Mouse (Mus musculus): ENCODE results near the gene Nrp2. TPM values are rescaled to one million over a fixed set of nuclear protein-coding genes. Genes with fewer than 3 reads are reported as not detected.

Nrp2 gene
- polyA plus RNA-seq, 1 experiment from 2014 or later = 23.7 TPM

DNA sequence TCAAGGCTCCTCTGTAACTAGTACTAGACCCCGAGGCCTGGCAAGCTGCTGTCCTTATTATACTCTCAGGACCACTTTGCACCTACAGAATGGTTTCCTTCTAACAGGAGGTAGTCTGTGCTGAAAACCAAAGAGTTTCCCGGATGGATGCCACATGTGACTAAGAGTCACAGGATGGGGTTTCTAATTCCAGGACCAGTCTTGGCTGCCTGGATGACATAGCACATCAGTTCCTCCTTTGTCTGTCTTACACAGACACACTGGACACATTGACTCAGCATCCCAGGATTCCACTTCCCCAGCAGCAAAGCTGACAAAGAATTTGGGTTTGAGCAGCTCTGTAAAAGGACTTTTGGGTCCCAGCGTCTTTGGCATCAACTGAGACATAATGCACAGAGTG, 17.1 kb downstream of the Nrp2 start:
- Histone ChIP-seq H3K4me1 (ENCODE audit: control insufficient read depth, insufficient read depth, low read length) (peaks cover 22% of the 10 kb centered on the region), H3K9me3 (ENCODE audit: control insufficient read depth, low read length) (no peaks in the 10 kb centered on the region), H3K4me2 (ENCODE audit: low read depth, low read length) (no peak overlapping the region), H3K27me3 (replicated peaks; ENCODE audit: control insufficient read depth, insufficient read depth, low read length) (no peaks in the 10 kb centered on the region), H3K9ac (ENCODE audit: low read depth, low read length) (no peak overlapping the region), H3K4me3 (ENCODE audit: low read length) (no peak overlapping the region), H3K36me3 (ENCODE audit: control insufficient read depth, insufficient read depth, low read length) (no peaks in the 10 kb centered on the region), H3K27ac (ENCODE audit: low read length) (0 out of 2 replicates have a peak overlapping the region, but pooled peaks have one; percentile 1)
- WGBS = 73% methylated on average over 3 of the region's 3 CpGs
- no peak for ATAC-seq

- Histone ChIP-seq H3K27me3 (replicated peaks; ENCODE audit: control insufficient read depth, insufficient read depth, low read length) (no peaks in the 10 kb centered on the region), H3K9ac (ENCODE audit: low read depth, low read length) (no peak overlapping the region), H3K27ac (ENCODE audit: low read length) (peak overlapping the region; percentile 1; the same call in 1 of the 2 replicates), H3K4me1 (ENCODE audit: control insufficient read depth, insufficient read depth, low read length) (peaks cover 20% of the 10 kb centered on the region), H3K36me3 (ENCODE audit: control insufficient read depth, insufficient read depth, low read length) (no peaks in the 10 kb centered on the region), H3K4me3 (ENCODE audit: low read length) (no peak overlapping the region), H3K9me3 (ENCODE audit: control insufficient read depth, low read length) (no peaks in the 10 kb centered on the region), H3K4me2 (ENCODE audit: low read depth, low read length) (no peak overlapping the region)
- 68% methylated on average over 13 of the region's 13 CpGs for WGBS
- no peak for ATAC-seq
These were observed 17.9 kb downstream of the Nrp2 start for GRCm38 (mm10) chr1:62720727-62721705.

- H3K4me3 ChIP-seq (ENCODE audit: low read length) = no peak overlapping the region
- no peak for ATAC-seq
- no peaks in the 10 kb centered on the region for H3K9me3 ChIP-seq (ENCODE audit: control insufficient read depth, low read length)
- no peak overlapping the region for H3K27ac ChIP-seq (ENCODE audit: low read length)
- no peak overlapping the region for H3K9ac ChIP-seq (ENCODE audit: low read depth, low read length)
- H3K27me3 ChIP-seq (replicated peaks; ENCODE audit: control insufficient read depth, insufficient read depth, low read length) = no peaks in the 10 kb centered on the region
- H3K4me2 ChIP-seq (ENCODE audit: low read depth, low read length) = no peak overlapping the region
- no peaks in the 10 kb centered on the region for H3K36me3 ChIP-seq (ENCODE audit: control insufficient read depth, insufficient read depth, low read length)
- 76% methylated on average over 7 of the region's 7 CpGs for WGBS
- H3K4me1 ChIP-seq (ENCODE audit: control insufficient read depth, insufficient read depth, low read length) = peaks cover 16% of the 10 kb centered on the region; the same call in 1 of the 2 replicates
These were observed 18.7 kb downstream of the Nrp2 start for GRCm38 (mm10) chr1:62721706-62722187.

- Histone ChIP-seq H3K9ac (ENCODE audit: low read depth, low read length) (no peak overlapping the region), H3K4me2 (ENCODE audit: low read depth, low read length) (no peak overlapping the region), H3K4me1 (ENCODE audit: control insufficient read depth, insufficient read depth, low read length) (peaks cover 10% of the 10 kb centered on the region; the same call in 1 of the 2 replicates), H3K4me3 (ENCODE audit: low read length) (no peak overlapping the region), H3K27ac (ENCODE audit: low read length) (no peak overlapping the region), H3K9me3 (ENCODE audit: control insufficient read depth, low read length) (no peaks in the 10 kb centered on the region), H3K27me3 (replicated peaks; ENCODE audit: control insufficient read depth, insufficient read depth, low read length) (no peaks in the 10 kb centered on the region), H3K36me3 (ENCODE audit: control insufficient read depth, insufficient read depth, low read length) (no peaks in the 10 kb centered on the region)
- WGBS = 69% methylated on average over 8 of the region's 8 CpGs
- no peak for ATAC-seq
These were observed 19.4 kb downstream of the Nrp2 start for GRCm38 (mm10) chr1:62722526-62722925.

GRCm38 (mm10) chr1:62723891-62724290, 20.8 kb downstream of the Nrp2 start:
- H3K4me2 ChIP-seq (ENCODE audit: low read depth, low read length) = no peak overlapping the region
- no peaks in the 10 kb centered on the region for H3K9me3 ChIP-seq (ENCODE audit: control insufficient read depth, low read length)
- H3K27ac ChIP-seq (ENCODE audit: low read length) = peak overlapping the region; percentile 6; the same call in 1 of the 2 replicates
- H3K27me3 ChIP-seq (replicated peaks; ENCODE audit: control insufficient read depth, insufficient read depth, low read length) = no peaks in the 10 kb centered on the region
- no peak overlapping the region for H3K9ac ChIP-seq (ENCODE audit: low read depth, low read length)
- H3K36me3 ChIP-seq (ENCODE audit: control insufficient read depth, insufficient read depth, low read length) = no peaks in the 10 kb centered on the region
- no peak overlapping the region for H3K4me3 ChIP-seq (ENCODE audit: low read length)
- peaks cover 13% of the 10 kb centered on the region; the same call in 1 of the 2 replicates for H3K4me1 ChIP-seq (ENCODE audit: control insufficient read depth, insufficient read depth, low read length)
- WGBS = 85% methylated on average over 5 of the region's 5 CpGs
- ATAC-seq = no peak

GRCm38 (mm10) chr1:62724461-62725021, 21.5 kb downstream of the Nrp2 start:
- Histone ChIP-seq H3K4me2 (ENCODE audit: low read depth, low read length) (no peak overlapping the region), H3K4me1 (ENCODE audit: control insufficient read depth, insufficient read depth, low read length) (peaks cover 17% of the 10 kb centered on the region; the same call in 1 of the 2 replicates), H3K9me3 (ENCODE audit: control insufficient read depth, low read length) (no peaks in the 10 kb centered on the region), H3K36me3 (ENCODE audit: control insufficient read depth, insufficient read depth, low read length) (no peaks in the 10 kb centered on the region), H3K27ac (ENCODE audit: low read length) (peak overlapping the region; percentile 24; the same call in 1 of the 2 replicates), H3K4me3 (ENCODE audit: low read length) (no peak overlapping the region), H3K9ac (ENCODE audit: low read depth, low read length) (no peak overlapping the region), H3K27me3 (replicated peaks; ENCODE audit: control insufficient read depth, insufficient read depth, low read length) (no peaks in the 10 kb centered on the region)
- peak; percentile 43; the same call in 1 of the 2 replicates for ATAC-seq
- WGBS = 63% methylated on average over 6 of the region's 6 CpGs

GRCm38 (mm10) chr1:62725032-62725678, 22.1 kb downstream of the Nrp2 start:
- Histone ChIP-seq H3K27me3 (replicated peaks; ENCODE audit: control insufficient read depth, insufficient read depth, low read length) (no peaks in the 10 kb centered on the region), H3K27ac (ENCODE audit: low read length) (peak overlapping the region; percentile 24; the same call in 1 of the 2 replicates), H3K36me3 (ENCODE audit: control insufficient read depth, insufficient read depth, low read length) (no peaks in the 10 kb centered on the region), H3K4me3 (ENCODE audit: low read length) (no peak overlapping the region), H3K4me2 (ENCODE audit: low read depth, low read length) (no peak overlapping the region), H3K9me3 (ENCODE audit: control insufficient read depth, low read length) (no peaks in the 10 kb centered on the region), H3K4me1 (ENCODE audit: control insufficient read depth, insufficient read depth, low read length) (peaks cover 16% of the 10 kb centered on the region; the same call in 1 of the 2 replicates), H3K9ac (ENCODE audit: low read depth, low read length) (no peak overlapping the region)
- no peak for ATAC-seq
- WGBS = 72% methylated on average over 10 of the region's 10 CpGs

GRCm38 (mm10) chr1:62727191-62727590, 24.1 kb downstream of the Nrp2 start:
- no peaks in the 10 kb centered on the region for H3K27me3 ChIP-seq (replicated peaks; ENCODE audit: control insufficient read depth, insufficient read depth, low read length)
- no peak overlapping the region for H3K4me2 ChIP-seq (ENCODE audit: low read depth, low read length)
- no peaks in the 10 kb centered on the region for H3K36me3 ChIP-seq (ENCODE audit: control insufficient read depth, insufficient read depth, low read length)
- 46% methylated on average over 4 of the region's 4 CpGs for WGBS
- no peak overlapping the region for H3K9ac ChIP-seq (ENCODE audit: low read depth, low read length)
- ATAC-seq = no peak
- H3K4me3 ChIP-seq (ENCODE audit: low read length) = no peak overlapping the region
- no peak overlapping the region for H3K27ac ChIP-seq (ENCODE audit: low read length)
- H3K4me1 ChIP-seq (ENCODE audit: control insufficient read depth, insufficient read depth, low read length) = peaks cover 16% of the 10 kb centered on the region; the same call in 1 of the 2 replicates
- H3K9me3 ChIP-seq (ENCODE audit: control insufficient read depth, low read length) = no peaks in the 10 kb centered on the region

GRCm38 (mm10) chr1:62728421-62728820, 25.3 kb downstream of the Nrp2 start:
- Histone ChIP-seq H3K36me3 (ENCODE audit: control insufficient read depth, insufficient read depth, low read length) (no peaks in the 10 kb centered on the region), H3K4me2 (ENCODE audit: low read depth, low read length) (no peak overlapping the region), H3K9ac (ENCODE audit: low read depth, low read length) (no peak overlapping the region), H3K4me3 (ENCODE audit: low read length) (no peak overlapping the region), H3K27me3 (replicated peaks; ENCODE audit: control insufficient read depth, insufficient read depth, low read length) (no peaks in the 10 kb centered on the region), H3K9me3 (ENCODE audit: control insufficient read depth, low read length) (no peaks in the 10 kb centered on the region), H3K4me1 (ENCODE audit: control insufficient read depth, insufficient read depth, low read length) (peaks cover 16% of the 10 kb centered on the region; the same call in 1 of the 2 replicates), H3K27ac (ENCODE audit: low read length) (0 out of 2 replicates have a peak overlapping the region, but pooled peaks have one; percentile 2)
- WGBS = 58% methylated on average over 6 of the region's 6 CpGs
- no peak for ATAC-seq
